In genomic region chr11:78102958-78103747, GRCm38 (mm10) we compare ENCODE assay signal across 8 mouse cellular contexts. TPM values are rescaled to one million over a fixed set of nuclear protein-coding genes. Genes with fewer than 3 reads are reported as not detected.
DNase-seq lines count a peak whose midpoint lies in the region; ATAC-seq and TF ChIP-seq lines count a peak whose summit lies in the region.

No protein-coding gene starts in this region.

- no peaks in the 10 kb centered on the region for H3K27me3 ChIP-seq in heart, postnatal 0 days (ENCODE audit: control insufficient read depth, insufficient read depth, low read length)
- no peaks in the 10 kb centered on the region for H3K27me3 ChIP-seq in liver, adult 2 months (ENCODE audit: control insufficient read depth, insufficient read depth, low read length)

- H3K4me2 ChIP-seq in heart, postnatal 0 days (ENCODE audit: low read depth, low read length) = no peak overlapping the region

- H3K36me3 ChIP-seq in heart, postnatal 0 days (replicated peaks; ENCODE audit: control insufficient read depth, insufficient read depth, low read length) = peaks cover 9% of the 10 kb centered on the region; the same call in 1 of the 2 replicates
- H3K36me3 ChIP-seq in liver, adult 2 months (ENCODE audit: control insufficient read depth, insufficient read depth, low read length) = peaks cover 2% of the 10 kb centered on the region; the same call in 1 of the 2 replicates

- DNase-seq in heart, postnatal 0 days (ENCODE audit: low spot score) = no peak
- DNase-seq in heart, adult 18-20 months = no peak
- DNase-seq in thymus, postnatal 14 days = peak; percentile 13
- no peak for DNase-seq in thymus, postnatal 25 days
- peak; percentile 55 for DNase-seq in liver, adult 2 months (ENCODE audit: extremely low read depth, low read depth, low spot score)
- DNase-seq in yolk sac, embryonic 10.5 days (ENCODE audit: low spot score) = peak; percentile 34
- no peak for DNase-seq in cerebellum, adult 9-10 months
- no peak for DNase-seq in left cerebral cortex, postnatal 10 days (ENCODE audit: extremely low spot score in 1 of 2, low spot score in 2 of 2)

- TF ChIP-seq POLR2A in liver, adult 2 months (IDR thresholded peaks at IDR 0.05; ENCODE audit: extremely low read depth, insufficient read depth, low read length) = no peak

- TF ChIP-seq CTCF in heart, postnatal 0 days (IDR thresholded peaks at IDR 0.05; ENCODE audit: low read depth) = peak; percentile 10
- no peak for TF ChIP-seq CTCF in liver, adult 2 months (IDR thresholded peaks at IDR 0.05; ENCODE audit: low read depth, low read length)

- TF ChIP-seq EP300 in heart, postnatal 0 days (IDR thresholded peaks at IDR 0.05; ENCODE audit: low read depth) = no peak

- no peak overlapping the region for H3K9ac ChIP-seq in heart, postnatal 0 days (replicated peaks; ENCODE audit: low read depth, low read length)
- H3K9ac ChIP-seq in liver, adult 2 months (ENCODE audit: low read depth, low read length) = no peak overlapping the region

- no peak for ATAC-seq in heart, postnatal 0 days (ENCODE audit: insufficient read depth, low read depth)

- H3K4me3 ChIP-seq in heart, postnatal 0 days (ENCODE audit: low read depth, low read length) = no peak overlapping the region
- H3K4me3 ChIP-seq in liver, adult 2 months (ENCODE audit: insufficient read depth, low read depth, low read length) = no peak overlapping the region

- WGBS in heart, postnatal 0 days = 71% methylated on average over 5 of the region's 5 CpGs
- WGBS in liver, adult 2 months = 44% methylated on average over 5 of the region's 5 CpGs

- H3K4me1 ChIP-seq in heart, postnatal 0 days (ENCODE audit: control insufficient read depth, insufficient read depth) = peaks cover 13% of the 10 kb centered on the region; the same call in 1 of the 2 replicates
- H3K4me1 ChIP-seq in liver, adult 2 months (ENCODE audit: control insufficient read depth, insufficient read depth, low read length) = peaks cover 18% of the 10 kb centered on the region

- H3K9me3 ChIP-seq in heart, postnatal 0 days (replicated peaks; ENCODE audit: control insufficient read depth, low read length) = no peaks in the 10 kb centered on the region

- peaks cover 53% of the 10 kb centered on the region for H3K79me2 ChIP-seq in liver, adult 2 months (ENCODE audit: control insufficient read depth, insufficient read depth, low read length)

- H3K27ac ChIP-seq in heart, postnatal 0 days (ENCODE audit: low read depth) = no peak overlapping the region
- peak overlapping the region; percentile 9; the same call in 1 of the 2 replicates for H3K27ac ChIP-seq in liver, adult 2 months (replicated peaks; ENCODE audit: insufficient read depth, low read depth, low read length)

- intact Hi-C loops in left cerebral cortex, postnatal 10 days (cut with DNase I) = no loop called here

RNA-seq across cellular contexts. Expression of gene Fam222b, which starts 8.7 kb away (rescaled TPM):
- total RNA-seq in heart, postnatal 0 days (2014; rRNA removed; ENCODE audit: low replicate concordance) = 10.8 and 24.6 TPM in 2 replicates
- polyA plus RNA-seq in heart, postnatal 0 days (2015; fragmentation: Nextera tagmentation; extraction: Ambion mirVana) = 11.1 TPM in 2 replicates
- 10 to 100 TPM; 11.7 to 12.5 TPM for total RNA-seq in heart, adult 18-20 months (2021)
- total RNA-seq in liver, adult 2 months (2014; rRNA removed) = 2.5 and 3.4 TPM in 2 replicates
- polyA plus RNA-seq in liver, adult 2 months (2012; rRNA removed) = 12.5 and 13.6 TPM in 2 replicates
- total RNA-seq in left cerebral cortex, postnatal 10 days (2021) = 10 to 100 TPM; 26.1 to 26.6 TPM

RNA-seq across cellular contexts. Expression of gene Eral1, which starts 23.0 kb away (rescaled TPM):
- total RNA-seq in heart, postnatal 0 days (2014; rRNA removed; ENCODE audit: low replicate concordance) = 33.5 and 40.8 TPM in 2 replicates
- polyA plus RNA-seq in heart, postnatal 0 days (2015; fragmentation: Nextera tagmentation; extraction: Ambion mirVana) = 19.7 TPM in 2 replicates
- 10 to 100 TPM; 28.9 to 29.3 TPM for total RNA-seq in heart, adult 18-20 months (2021)
- 16.4 and 18.2 TPM in 2 replicates for total RNA-seq in liver, adult 2 months (2014; rRNA removed)
- 25.2 and 27.2 TPM in 2 replicates for polyA plus RNA-seq in liver, adult 2 months (2012; rRNA removed)
- 10 to 100 TPM; 16.7 to 18.5 TPM for total RNA-seq in left cerebral cortex, postnatal 10 days (2021)

Comparison
In these comparisons a context has a peak if more than half of its experiments do, and no peak if none do; other contexts are left out.
1. DNase-seq: peak in thymus, postnatal 14 days (single experiment), liver, adult 2 months (single experiment) and yolk sac, embryonic 10.5 days (single experiment); none in heart, postnatal 0 days (single experiment), heart, adult 18-20 months (0 of 2), thymus, postnatal 25 days (single experiment), cerebellum, adult 9-10 months (single experiment) and left cerebral cortex, postnatal 10 days (0 of 2).